Mouse (Mus musculus) embryonic facial prominence, embryonic 15.5 days (tissue): ENCODE measurements around the gene Clca3b. TPM values are rescaled to one million over a fixed set of nuclear protein-coding genes. Genes with fewer than 3 reads are reported as not detected.
"Not testable (repeated sequence)": the region's sequence is repeated elsewhere in the genome, so short reads cannot be mapped to it uniquely, and the experiment has no call there.

Experiments used
- ATAC-seq: fragments of 200-750 bp; cut with Nextera tagmentation; 2 replicates; pipeline ENCODE4 v1.8.0; 2017; ENCODE audit warnings: low read depth, moderate TSS enrichment; ENCODE audit not compliant: insufficient number of reproducible peaks, low FRiP score, low TSS enrichment
- H3K27ac ChIP-seq: fragments of 300-500 bp; sonication (generic); replicated peaks from 2 replicates; pipeline ENCODE4 v1.5.1; 2015; ENCODE audit warnings: mild to moderate bottlenecking, inconsistent platforms
- H3K27me3 ChIP-seq: fragments of 300-500 bp; sonication (generic); 2 replicates; pipeline ENCODE4 v1.6.1; 2015; ENCODE audit warnings: inconsistent platforms
- H3K36me3 ChIP-seq: fragments of 300-500 bp; sonication (generic); 2 replicates; pipeline ENCODE4 v1.6.1; 2015; ENCODE audit warnings: mild to moderate bottlenecking, inconsistent platforms
- H3K4me1 ChIP-seq: fragments of 300-500 bp; sonication (generic); 2 replicates; pipeline ENCODE4 v1.6.1; 2015; ENCODE audit warnings: inconsistent platforms
- H3K4me2 ChIP-seq: fragments of 300-500 bp; sonication (generic); replicated peaks from 2 replicates; pipeline ENCODE4 v1.6.1; 2015; ENCODE audit warnings: mild to moderate bottlenecking, inconsistent platforms
- H3K4me3 ChIP-seq: fragments of 300-500 bp; sonication (generic); replicated peaks from 2 replicates; pipeline ENCODE4 v1.5.1; 2015; ENCODE audit warnings: mild to moderate bottlenecking, inconsistent platforms
- H3K9ac ChIP-seq: fragments of 300-500 bp; sonication (generic); 2 replicates; pipeline ENCODE4 v1.6.1; 2015; ENCODE audit warnings: inconsistent platforms
- H3K9me3 ChIP-seq: fragments of 300-500 bp; sonication (generic); replicated peaks from 2 replicates; pipeline ENCODE4 v1.6.1; 2016; ENCODE audit warnings: inconsistent platforms
- WGBS: fragments of 180-500 bp; shearing (Covaris S2); methylation state at CpG from one replicate; pipeline ENCODE4 v1.1.7; 2015; 5-methylcytosine and 5-hydroxymethylcytosine counted together
- polyA plus RNA-seq: library from polyadenylated mRNA; unstranded; fragments of >200 nt; fragmentation: Nextera tagmentation; extraction: Ambion mirVana; gene quantifications from 2 replicates; pipeline ENCODE4 v1.2.1, GENCODE M21; 2015

Gene Clca3b
- polyA plus RNA-seq, 1 experiment from 2014 or later = 0.09 TPM

DNA sequence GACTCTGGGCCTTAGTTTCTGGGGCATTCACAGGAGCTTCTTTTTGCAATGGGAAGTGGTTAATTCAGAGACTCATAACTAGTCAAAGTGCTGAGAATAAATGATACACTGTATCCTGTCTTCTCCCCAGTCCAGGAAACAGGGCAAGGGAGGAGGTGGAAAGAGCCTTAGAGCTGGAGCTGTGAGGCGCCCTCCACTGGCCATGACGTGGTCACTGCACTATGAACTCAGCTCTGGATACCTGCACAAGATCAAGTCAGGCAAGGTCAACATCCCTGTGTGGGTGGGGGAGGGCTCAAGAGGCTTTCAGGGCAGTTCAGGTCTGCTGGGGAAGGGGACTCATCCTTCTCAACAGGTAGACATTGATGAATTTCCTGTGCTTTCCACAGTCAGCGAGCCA is 37.3 kb downstream of the Clca3b start:
- no peak for ATAC-seq
- H3K9ac ChIP-seq = no peak overlapping the region
- no peaks in the 10 kb centered on the region for H3K27me3 ChIP-seq
- no peak overlapping the region for H3K27ac ChIP-seq
- H3K36me3 ChIP-seq = no peaks in the 10 kb centered on the region
- no peaks in the 10 kb centered on the region for H3K4me1 ChIP-seq
- WGBS = 40% methylated on average over 3 of the region's 3 CpGs
- no peak overlapping the region for H3K4me2 ChIP-seq
- no peaks in the 10 kb centered on the region for H3K9me3 ChIP-seq
- no peak overlapping the region for H3K4me3 ChIP-seq

DNA sequence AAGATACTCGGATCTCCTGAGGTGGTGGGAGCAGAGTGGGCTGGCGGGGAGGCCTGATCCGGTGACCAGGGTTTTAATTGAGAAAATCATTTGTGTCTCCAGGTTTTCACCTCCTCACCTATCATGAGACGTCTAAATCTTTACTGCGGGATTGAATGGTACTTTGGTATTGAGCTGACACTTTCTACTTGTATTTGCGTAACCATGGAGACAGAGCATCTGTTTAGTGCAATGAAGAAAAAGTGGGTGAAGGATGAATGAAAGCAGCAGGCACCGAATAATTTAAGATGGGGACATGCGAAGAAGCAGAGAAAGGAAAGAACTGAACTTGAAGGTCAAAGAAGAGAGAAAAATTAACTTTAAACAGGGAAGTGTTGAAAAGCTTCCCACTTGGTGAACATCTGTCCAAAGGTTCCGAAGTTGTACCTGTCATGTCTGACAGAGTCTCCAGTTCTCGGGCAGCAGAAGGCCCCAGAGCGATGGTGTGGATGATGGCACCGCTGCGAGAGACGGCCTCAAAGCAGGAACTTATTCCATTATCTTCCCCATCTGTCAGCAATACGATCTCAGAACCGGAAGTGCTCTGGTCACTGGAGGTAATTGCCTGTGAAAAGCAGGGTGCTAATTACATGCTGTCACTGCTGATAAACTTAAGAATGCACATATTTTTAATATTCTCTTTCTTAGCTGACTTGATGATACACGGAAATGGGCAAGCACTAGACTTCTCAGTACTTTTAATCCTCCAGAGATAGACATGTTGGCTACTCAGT is 40.8 kb downstream of the Clca3b start:
- WGBS = 63% methylated on average over 15 of the region's 17 CpGs
- not testable (repeated sequence) for H3K9me3 ChIP-seq, H3K27me3 ChIP-seq, H3K4me1 ChIP-seq, H3K27ac ChIP-seq, H3K4me3 ChIP-seq, H3K36me3 ChIP-seq, H3K9ac ChIP-seq, H3K4me2 ChIP-seq, ATAC-seq

DNA sequence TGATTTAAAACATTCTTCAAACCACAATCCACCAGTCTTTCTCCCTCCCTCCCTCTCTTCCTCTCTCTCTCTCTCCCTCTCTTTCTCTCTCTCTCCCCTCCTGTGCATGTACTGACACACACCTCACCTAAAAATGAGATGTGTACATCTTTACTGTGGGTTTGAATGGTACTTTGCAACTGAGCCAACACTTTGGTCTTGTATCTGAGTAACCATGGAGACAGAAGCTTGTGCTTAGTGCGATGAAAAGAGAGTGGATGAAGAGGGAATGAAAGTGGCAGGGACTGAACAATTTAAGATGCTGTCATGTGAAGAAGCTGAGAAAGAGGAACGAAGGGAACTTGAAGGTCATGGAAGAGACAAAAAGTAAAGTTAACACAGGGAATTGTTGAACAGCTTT is 42.5 kb downstream of the Clca3b start:
- H3K4me3 ChIP-seq, H3K4me2 ChIP-seq, H3K27ac ChIP-seq, H3K27me3 ChIP-seq, ATAC-seq, H3K4me1 ChIP-seq, H3K9ac ChIP-seq, H3K9me3 ChIP-seq, H3K36me3 ChIP-seq: not testable (repeated sequence)
- 78% methylated on average over 2 of the region's 2 CpGs for WGBS

DNA sequence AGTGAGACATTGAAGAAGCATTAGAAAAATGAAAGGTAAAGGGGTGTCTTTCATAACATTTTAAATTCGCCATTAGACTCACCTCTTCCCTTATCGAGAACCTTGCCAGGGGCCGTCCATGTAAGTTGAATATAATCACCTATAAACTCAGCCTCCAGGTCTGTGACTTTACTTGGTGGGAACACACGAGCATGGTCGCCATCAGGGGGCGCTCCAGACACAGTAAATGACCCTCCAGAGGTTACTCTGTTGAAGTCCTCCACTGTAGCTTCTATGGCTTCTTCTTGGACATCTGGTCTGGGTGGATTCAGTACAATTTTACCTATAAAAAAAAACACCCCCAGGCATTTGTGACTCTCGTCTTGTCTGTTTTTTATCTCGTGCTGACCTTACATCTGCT is 47.3 kb downstream of the Clca3b start:
- Histone ChIP-seq H3K9ac (no peak overlapping the region), H3K4me2 (no peak overlapping the region), H3K27me3 (no peaks in the 10 kb centered on the region), H3K27ac (no peak overlapping the region), H3K4me1 (no peaks in the 10 kb centered on the region), H3K36me3 (no peaks in the 10 kb centered on the region), H3K4me3 (no peak overlapping the region), H3K9me3 (no peaks in the 10 kb centered on the region)
- ATAC-seq = no peak
- 24% methylated on average over 8 of the region's 8 CpGs for WGBS

DNA sequence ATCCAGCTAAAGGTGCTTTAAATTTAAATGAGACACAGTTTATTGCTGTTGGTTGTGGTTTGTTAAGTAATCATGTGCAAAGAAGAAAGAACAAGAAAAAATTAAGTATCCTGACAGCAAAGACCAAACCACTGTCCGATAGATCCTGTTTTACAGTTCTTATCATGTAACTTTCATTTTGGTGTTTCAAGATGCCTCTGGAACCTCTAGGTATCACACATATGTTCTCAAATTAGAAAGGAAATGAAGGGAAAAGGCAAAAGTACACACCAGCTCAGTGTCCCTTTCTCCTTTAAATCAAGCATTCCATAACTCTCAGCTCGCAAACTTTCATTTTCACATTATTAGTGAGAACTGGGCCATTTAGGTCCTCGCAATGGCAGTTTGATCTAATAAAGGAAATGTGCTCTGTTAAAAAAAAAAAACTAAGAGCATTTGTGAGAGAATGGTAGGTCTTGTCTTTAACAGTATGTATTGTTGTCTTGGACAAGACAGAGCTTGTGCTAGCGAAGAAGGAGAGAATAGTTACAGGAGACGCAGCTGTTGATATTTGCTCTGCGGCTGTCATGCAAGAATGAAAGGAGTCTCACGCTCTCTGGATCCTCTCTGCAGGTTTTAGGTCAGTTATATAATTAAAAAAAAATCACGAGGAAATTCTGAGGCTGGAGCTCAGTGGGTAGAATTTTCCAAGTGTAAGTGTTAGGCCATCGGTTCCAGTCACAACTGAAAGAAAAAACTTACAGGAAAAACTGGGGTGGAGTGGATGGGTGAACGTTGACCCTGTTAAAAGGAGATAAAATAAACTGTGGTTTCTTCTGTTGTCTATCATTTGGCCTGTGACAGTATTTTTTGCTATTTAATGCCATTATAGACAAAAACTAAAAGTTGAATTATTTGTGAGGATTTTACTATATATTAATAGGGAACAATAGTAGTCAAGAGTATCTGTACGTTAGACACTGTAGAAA is 63.7 kb downstream of the Clca3b start:
- Histone ChIP-seq H3K4me3 (no peak overlapping the region), H3K36me3 (no peaks in the 10 kb centered on the region), H3K27ac (no peak overlapping the region), H3K4me2 (no peak overlapping the region), H3K9me3 (no peaks in the 10 kb centered on the region), H3K9ac (no peak overlapping the region), H3K27me3 (no peaks in the 10 kb centered on the region), H3K4me1 (no peaks in the 10 kb centered on the region)
- no peak for ATAC-seq
- WGBS = 71% methylated on average over 11 of the region's 11 CpGs

Other genes with a start within 250 kb of the Clca3b start
- 130 and 132 TPM in 2 replicates for gene Sh3glb1, start 129.0 kb downstream of the Clca3b start, polyA plus RNA-seq
- 1.4 and 2.5 TPM in 2 replicates for gene Clca3a1, start 88.4 kb downstream of the Clca3b start, polyA plus RNA-seq
- 1.2 and 1.7 TPM in 2 replicates for gene Clca3a2, start 29.9 kb downstream of the Clca3b start, polyA plus RNA-seq
- gene Clca4b, start 83.2 kb upstream of the Clca3b start, polyA plus RNA-seq = not detected in 2 replicates
- 0.11 TPM in 1 of 2 replicates, not detected in the other for gene Clca4a, start 125.7 kb upstream of the Clca3b start, polyA plus RNA-seq
- gene Clca1, start 183.4 kb upstream of the Clca3b start, polyA plus RNA-seq = 0.05 and 0.08 TPM in 2 replicates